Mouse (Mus musculus) urinary bladder, postnatal 25 days (tissue): Measurements from ENCODE around the gene Fbxo42.

Experiments
- DNase-seq: peaks from one replicate; pipeline ENCODE4 v3.0.0; 2022; ENCODE audit warnings: low spot score

The Fbxo42 gene

DNA sequence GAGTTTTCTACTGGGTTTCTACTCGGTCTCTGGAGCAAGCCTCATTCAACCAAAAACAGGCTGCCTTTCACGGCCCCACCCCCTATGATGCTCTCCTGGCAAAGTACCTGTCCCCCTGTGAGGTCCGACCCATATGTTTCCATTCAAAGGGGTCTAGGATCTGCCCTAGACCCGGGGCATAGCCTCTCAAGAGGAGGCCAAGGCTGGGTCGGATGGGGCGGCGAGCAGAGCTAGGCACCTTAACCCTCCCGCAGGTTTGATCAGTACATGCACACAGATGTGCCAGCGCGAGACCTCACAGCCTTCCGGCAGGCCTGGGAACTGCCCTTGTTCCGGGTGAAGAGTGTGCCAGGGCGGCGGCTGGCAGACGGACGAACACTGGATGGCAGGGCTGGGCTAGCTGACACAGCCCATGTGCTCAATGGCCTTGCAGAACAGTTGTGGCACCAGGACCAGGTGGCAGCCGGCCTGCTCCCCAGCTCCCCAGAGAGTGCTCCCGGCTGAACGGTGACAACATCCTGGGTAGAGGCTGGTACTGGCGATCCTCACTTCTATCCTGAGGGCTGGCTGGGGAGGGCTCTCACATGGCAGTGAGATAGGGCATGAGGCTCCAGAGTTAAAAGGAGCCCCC, 72.0 kb downstream of the Fbxo42 start:
- DNase-seq, result no peak

DNA sequence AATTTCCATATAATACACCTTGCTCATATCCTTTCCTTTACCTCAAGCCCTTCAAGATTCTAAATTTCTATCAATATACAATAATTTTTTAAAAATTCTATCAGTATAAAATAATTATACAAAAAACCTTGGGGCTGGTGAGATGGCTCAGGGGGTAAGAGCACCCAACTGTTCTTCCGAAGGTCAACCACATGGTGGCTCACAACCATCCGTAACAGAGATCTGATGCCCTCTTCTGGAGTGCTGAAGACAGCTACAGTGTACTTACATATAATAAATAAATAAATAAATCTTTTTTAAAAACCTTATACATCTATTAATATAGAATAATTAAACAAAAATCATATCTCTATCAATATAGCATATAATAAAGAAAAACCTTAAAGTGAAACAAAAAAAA, 74.1 kb downstream of the Fbxo42 start:
- DNase-seq, result no peak

DNA sequence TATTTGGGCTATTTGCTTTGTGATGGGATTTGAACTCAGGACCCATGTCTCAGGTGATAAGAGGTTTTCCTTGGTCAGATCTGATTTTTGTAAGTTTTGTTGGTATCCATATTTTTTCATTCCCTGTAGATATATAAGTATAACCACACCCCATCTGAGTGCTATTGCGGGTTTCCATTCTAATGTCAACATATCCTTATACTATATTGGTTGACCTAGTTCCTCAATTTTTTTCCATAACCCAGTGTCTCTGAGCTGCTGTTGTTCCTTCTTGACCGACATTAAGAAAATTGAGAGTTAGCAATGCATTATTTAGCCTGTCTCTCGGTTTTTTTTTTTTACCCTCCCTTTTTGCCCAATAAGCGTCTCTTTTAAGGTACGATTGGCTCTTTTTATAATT, 75.0 kb downstream of the Fbxo42 start:
- no peak for DNase-seq

DNA sequence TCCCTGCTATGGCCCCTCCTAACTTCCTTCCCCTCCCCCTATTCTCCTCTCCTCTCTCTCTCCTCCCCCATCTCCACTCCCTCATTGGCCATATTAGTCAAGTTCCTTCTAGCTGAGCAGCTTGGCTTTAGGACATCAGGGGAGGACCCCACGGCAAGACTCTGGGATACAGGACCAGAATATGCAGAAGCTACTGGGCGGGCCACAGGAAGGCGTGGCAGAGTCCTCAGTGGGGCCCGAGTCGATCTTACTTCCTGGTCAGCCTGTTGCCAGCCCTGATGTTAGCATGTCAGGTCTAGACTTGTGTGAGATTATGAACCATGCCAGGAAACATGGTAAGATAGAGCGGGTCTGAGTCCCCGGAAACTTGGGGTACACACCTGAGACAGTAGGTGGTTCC, 81.0 kb downstream of the Fbxo42 start:
- no peak for DNase-seq

DNA sequence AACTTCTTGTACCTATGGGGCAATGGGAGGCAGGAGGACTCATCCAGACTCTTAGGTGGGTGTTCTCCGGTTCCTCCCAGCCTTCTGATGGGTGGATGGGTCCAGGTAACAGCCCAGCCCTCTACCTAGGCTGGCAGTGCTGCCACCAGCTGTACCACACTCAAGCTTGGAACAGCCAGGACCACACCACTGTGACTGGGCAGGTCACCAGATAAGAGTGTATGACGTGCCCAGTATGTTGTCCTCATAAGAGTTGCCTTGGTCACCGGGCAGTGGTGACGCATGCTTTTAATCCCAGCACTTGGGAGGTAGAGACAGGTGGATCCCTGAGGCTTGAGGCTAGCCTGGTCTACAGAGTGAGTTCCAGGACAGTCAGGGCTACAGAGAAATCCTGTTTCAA, 85.5 kb downstream of the Fbxo42 start:
- DNase-seq, result no peak

DNA sequence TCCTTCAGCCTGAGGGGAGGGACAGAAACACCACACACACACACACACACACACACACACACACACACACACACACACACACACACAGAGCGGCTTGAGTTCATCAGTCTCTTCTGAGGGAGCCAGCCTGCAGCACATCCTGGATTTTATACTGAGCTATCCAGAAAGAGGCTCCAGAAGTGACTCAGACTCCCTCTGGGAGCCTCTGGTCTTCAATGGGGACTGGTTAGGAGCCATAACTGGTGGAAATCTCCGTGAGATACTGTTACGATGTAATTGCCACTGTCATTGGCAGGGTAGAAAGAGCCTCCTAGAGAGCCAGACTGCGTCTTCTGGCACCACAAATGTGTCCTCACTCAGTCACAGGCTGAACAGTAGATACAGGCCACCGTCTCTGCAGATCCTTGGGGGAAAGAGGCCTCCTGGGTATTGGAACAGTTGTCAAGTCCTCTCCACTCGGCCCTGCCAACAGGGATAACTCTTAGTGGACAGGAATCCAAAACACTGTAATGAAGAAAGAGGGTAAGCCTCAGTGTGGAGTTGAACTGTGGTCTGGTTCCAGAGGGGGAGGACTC, 87.9 kb downstream of the Fbxo42 start:
- DNase-seq, result no peak

DNA sequence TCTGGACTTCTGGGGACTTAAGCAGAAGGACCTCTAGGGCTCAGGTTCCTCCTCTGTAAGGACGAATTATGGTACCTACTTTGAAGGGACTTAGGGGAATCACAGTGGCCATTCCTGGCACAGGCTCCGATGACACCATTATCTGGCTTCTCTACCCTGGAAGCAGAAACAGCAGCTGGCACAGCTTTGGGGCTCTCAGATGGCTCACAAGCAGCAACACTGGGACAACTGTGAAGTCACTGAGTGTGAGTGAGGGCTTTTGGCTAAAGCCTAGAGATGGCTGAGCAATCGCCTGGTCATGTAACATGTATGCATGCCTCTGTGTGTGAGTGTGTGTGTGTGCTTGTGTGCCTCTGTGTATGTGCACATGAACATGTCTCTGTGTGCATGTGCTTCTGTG, 89.1 kb downstream of the Fbxo42 start:
- DNase-seq, result no peak

DNA sequence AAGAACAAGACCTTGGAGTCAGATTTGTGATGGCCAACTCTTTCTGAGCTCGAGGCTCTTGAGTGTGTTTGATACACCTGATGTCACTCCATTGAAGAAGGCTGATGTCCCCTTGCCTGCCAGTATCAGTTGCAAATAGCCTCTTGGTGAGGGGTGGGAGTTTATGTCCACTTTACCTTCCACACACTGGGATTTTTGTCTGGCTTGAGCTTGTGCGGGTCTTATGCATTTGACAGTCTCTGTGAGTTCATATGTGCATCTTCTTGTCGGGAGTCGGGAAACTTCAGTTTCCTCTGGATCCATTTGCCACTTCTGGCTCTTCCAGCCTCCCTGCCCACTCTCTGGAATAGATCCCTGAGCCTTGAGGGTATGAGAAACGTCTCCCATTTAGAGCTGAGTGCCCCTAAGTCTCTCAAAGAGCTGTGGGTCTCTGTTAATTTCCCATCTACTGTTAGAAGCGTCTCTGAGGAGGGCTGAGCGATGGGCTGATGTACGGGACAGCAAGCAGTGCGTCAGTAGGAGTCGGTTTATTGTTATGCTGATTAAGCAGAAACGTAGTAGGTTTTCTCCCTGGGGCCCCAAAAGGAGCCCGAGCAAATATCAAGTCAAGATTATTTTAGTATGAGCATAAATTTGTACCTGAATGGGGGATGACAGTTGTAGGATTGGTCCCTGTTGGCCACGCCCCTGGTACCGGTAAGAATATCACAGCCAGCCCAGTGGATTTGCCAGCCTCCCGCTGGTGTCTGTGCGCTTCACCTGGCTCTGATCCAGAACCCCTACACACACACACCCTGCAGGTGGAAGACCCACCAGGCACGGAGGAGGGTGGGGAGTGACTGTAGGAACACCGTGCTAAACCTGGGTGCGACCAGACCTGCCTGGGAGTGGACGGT, 91.0 kb downstream of the Fbxo42 start:
- no peak for DNase-seq

DNA sequence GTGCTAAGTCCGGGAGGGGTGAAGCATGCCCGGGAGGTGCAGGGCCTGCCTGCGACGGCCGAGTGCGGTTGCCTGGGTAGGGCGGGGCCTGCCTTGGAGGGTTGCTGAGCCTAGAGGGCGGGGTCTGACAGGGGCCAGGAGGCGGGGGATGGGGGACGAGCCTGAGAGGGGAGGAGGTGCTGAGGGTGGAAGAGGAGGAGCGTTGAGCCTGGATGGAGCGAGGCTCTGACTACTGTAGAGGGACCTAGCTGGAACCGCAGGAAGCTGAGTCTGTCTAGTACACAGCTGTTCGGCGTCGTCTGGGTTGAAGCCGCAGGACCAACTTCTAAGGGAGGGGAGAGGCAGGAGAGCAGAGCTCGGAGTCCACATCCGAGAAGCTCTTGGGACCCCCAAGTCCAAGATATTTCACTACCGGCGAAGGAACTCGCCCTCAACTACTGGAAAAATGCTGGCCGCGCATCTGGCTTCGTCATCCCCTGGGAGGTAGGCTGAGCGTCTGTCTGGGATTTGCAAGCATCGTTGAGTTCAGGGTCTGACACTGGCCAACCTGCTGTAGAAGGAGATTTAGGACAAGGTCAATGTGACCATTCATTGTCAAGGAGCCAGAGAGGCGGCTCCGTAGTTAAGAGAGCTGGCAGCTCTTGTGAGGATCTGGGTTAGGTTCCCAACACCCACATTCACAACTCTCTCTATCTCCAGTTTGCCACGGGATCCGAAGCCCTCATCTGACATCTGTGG, 91.8 kb downstream of the Fbxo42 start, which contains the start of gene Arhgef19:
Arhgef19 (plus strand) TSS at position 112 of the 738 bp plus-strand sequence.
- DNase-seq, result peak; percentile 83

DNA sequence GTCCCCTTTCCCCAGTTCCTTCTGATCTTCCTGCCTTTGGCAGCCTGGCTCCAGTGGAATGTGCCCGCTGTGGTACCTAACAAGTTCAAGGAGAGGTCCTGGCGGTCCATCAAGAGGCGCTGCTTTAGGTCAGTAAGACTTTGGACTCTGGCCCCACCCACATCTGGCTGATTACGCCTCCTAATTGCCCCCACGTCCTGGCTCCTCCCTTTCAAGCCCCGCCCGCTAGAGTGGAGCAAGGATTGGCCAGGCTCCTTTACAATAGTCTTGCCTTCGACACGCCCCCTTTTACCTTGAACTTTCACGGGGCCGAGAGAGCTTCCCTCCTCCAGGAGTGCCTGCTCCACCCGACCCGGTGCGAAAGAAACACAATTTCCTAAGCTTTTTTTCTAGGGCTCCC, 92.9 kb downstream of the Fbxo42 start:
- DNase-seq, result no peak

DNA sequence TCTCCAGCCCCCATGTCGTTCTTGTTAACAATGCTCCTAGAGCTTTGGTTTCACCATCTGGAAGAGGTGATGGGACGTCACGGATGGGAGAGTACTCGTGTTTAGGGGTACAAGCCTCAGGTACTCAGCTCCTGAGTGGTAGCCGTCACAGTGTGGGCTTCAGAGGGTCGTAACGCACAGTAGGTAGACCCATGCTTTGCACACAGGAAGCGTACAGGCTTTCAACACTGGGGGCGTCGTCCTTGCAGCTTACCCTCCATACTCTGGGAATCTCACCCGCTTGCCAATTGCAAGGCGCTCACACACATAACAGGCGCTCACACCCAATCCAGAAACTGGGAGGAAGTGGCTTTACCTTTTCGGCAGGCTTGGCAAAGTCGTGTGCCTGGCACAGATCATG, 94.1 kb downstream of the Fbxo42 start:
- no peak for DNase-seq

DNA sequence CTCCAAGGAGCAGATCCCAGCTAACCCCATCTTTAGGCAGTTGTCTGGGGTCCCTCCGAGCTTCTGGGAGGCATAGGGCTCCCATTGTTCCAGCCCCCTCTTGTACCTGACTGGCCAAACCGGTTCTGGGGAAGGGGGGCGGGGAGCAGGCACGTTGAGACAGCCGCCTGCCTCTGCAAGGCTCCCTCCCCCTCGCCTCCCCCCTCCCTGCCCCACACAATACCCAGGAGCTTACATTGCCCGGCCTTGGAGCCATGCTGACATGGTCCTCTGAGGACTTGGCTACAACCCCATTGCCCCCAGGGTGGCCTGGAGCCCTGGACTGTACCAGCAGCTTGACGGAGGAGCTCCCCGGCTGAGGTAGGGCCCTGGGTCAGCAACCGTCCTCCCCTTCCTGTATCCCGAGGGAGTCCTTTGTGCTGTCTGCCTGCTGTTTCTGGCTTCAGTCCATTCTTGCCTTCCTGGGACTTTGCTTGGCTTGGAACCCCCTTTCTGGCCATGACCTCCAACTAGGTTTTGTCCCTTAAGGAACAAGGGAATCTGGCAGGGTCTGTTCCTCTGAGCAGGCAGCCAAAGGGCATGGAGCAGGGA, 95.0 kb downstream of the Fbxo42 start:
- no peak for DNase-seq

DNA sequence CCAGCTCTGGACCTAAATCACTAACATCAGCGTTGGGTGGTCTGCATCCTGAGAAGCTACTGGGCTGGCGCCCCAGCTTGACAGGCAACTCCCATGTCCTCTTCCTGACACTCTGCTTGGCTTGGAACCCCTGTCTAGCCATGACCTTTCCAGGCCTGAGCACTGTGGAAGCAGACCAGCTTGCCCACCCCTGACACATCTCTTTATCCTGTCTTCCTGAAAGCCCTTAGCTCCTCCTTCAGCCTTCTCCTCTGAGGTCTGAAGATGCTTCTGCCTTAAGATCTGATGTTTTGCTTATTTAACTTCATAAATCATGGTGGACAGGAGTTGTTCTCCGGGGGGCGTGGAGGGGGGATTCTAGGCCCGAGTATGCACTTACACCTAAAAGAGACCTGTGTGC, 95.9 kb downstream of the Fbxo42 start:
- DNase-seq, result no peak

DNA sequence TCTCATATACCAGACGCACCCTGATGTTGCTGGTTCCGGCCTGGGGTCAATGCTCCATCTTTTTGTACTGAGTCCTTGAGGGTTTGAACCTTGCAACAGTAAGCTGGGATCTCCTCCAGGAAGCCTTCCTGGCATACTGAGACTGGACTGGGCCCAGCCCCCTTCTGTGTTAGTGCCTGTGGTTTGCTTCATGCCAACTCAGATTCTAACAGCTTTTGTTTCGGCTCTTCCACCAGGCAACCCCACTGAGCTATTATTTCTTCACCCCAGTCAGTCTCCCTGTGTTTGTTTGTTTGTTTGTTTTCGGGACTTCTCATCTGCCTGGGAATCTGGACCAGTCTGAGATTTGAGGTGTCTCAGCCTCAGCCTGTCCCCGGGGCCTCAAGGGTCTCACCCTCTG, 96.7 kb downstream of the Fbxo42 start:
- DNase-seq, result no peak

DNA sequence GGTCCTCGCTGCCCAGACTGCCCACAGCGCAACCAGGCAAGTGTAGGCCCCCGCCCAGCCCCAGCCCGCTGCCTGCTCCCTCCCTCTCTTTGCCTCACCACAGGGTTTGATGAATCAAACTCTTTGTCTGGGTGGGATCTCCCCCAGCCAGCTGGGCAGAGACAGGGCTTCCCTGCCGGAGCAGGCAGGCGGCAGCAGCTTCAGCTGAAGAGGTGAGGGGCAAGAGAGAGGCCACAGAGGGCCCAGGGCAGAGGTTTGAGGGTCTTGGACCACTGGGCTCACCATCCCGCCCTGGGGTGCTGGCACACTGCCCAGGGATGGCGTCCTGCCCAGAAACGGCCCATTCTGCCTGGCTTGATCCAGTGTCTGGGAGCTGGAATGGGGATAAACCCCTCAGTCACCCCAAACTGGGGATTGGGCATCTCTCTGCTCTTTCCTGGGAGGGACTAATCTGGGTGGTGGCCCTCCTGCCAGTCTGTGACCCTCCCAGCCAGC, 97.3 kb downstream of the Fbxo42 start:
- DNase-seq, result no peak

DNA sequence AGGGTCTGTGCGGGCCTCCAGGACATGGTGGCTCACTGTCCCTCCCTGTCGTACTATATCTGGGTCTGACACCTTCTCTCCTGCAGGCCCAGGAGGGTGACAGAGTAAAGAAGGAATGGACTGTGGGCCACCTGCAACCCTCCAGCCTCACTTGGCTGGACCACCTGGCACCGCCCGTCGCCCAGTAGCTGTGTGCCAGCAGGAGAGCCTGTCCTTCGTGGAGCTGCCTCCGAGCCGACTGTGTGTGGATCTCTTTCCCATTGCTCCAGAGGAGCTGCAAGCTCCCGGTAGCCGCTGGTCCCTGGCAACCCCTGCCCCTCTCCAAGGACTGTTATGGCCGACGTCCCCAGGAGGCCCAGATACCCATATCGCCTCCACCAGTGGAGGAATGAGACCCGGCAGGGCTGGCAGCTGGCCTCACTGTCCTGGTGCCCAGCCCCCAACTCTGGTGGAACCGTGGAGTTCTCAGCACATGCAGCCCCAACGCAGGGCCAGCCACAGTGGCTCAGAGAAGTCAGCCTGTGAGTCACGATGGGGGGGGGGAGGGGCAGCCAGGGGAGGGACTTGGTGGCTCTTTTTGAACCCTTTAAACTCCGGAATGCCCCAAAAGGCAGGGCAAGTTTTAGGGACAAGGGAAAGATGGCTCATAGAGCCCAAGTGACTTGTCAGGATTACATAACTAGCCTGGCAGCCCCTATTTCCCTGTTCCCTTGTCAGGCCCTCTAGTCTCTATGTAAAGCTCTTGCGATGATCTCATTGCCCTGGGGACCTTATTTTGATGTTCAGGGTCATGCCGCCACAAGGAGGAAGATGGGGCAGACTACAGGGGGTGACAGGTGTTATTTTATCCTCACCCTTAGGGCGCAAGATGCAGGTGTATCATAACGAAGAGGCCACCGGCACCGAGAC, 98.6 kb downstream of the Fbxo42 start:
- DNase-seq, result no peak

DNA sequence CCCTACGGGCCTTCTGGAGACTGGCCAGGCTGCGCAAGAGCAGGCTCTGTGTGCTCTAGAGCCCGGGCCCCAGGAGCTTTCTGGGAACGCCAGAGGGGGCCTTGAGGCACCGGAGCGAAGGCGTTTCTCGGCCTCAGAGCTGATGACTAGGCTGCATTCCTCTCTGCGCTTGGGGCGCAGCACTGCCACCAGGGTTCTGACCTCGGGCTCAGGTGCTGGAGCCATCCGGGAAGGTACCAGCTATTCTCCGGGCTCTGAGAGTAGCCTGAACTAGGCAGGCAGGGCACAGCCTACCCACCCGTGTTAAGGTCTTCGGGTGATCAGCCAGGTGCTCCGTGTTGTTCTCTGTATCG, 99.3 kb downstream of the Fbxo42 start:
- no peak for DNase-seq

DNA sequence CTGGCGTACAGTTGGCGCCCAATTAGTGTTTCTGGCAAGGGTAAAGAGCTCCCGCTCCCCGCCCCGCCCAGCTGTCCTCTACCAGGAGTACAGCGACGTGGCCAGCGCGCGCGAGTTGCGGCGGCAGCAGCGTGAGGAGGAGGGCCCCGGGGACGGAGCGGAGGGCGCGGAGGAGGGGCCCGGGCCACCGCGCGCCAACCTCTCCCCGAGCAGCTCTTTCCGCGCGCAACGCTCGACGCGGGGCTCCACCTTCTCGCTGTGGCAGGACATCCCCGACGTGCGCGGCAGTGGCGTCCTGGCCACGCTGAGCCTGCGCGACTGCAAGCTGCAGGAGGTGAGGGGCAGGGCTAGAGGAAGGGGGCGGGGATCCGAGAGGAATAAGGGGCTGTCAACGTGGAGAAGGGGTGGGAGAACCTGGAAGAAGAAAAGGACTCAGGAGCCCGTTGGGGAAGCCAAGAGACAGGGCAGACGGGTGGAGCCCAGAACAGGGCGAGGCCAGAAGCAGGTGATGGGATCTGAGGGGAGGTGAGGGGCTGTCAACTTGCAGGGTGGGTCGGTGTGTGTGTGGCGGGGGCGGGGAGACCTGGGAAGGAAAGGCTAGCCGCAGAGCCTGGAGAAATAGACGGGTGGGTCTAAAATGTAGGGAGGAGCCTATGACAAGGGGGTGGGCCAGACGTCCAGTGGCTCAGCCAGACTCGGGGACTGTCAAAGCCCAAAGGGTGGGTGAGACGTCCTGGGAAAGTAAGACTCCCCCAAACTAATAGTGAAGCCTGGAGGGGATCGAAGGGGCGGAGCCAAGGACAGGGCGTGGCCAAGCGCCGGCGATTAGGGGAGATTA, 100.3 kb downstream of the Fbxo42 start:
- DNase-seq, result no peak

DNA sequence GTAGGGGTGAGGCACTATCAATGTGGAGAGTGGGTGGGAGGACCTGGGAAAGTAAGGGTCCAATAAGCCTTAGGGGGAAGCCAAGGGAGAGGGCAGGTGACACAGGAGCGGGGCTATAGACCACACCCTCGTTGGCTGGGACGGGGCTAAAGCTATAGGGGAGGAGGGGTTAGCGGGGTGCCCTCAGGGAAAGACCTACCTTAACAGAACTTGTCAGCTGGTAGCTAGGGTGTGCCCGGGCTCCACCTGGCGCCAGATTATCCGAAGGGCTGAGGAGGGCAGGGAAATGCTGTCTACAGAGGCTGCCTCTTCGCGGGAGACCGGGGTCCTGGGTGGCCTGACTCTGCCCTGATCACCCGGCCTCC, 100.9 kb downstream of the Fbxo42 start:
- no peak for DNase-seq

DNA sequence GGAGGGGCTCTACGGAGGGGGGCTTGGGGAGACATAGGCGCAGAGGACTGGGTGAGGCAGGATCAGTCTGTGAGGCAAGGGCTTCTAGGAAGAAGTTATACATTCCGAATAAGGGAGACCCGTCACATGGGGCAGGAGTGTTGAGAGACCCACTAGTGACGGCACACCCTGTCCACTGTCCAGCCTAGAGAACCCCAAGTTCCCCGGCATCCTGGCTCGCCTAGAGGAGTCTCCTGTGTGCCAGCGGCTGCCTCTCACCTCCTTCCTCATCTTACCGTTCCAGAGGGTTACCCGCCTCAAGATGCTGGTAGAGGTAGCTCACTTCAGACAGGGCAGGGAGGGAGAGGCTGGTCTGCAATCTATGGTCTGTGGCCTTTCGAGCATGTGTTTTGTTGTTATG, 101.7 kb downstream of the Fbxo42 start:
- no peak for DNase-seq
